Mouse (Mus musculus) midbrain, embryonic 12.5 days (tissue): ENCODE data around the gene Rasgef1b. TPM values are rescaled to one million over a fixed set of nuclear protein-coding genes. Genes with fewer than 3 reads are reported as not detected.

Experiments used
- ATAC-seq: fragments of 200-750 bp; cut with Nextera tagmentation; 2 replicates; pipeline ENCODE4 v1.8.0; 2017; ENCODE audit warnings: low read depth, moderate TSS enrichment, moderate library complexity; ENCODE audit not compliant: low FRiP score
- H3K27ac ChIP-seq: fragments of 300-500 bp; sonication (generic); replicated peaks from 2 replicates; pipeline ENCODE4 v1.5.1; 2016; ENCODE audit warnings: mild to moderate bottlenecking
- H3K27me3 ChIP-seq: fragments of 300-500 bp; sonication (generic); 2 replicates; pipeline ENCODE4 v1.6.1; 2016; ENCODE audit warnings: mild to moderate bottlenecking
- H3K36me3 ChIP-seq: fragments of 300-500 bp; sonication (generic); 2 replicates; pipeline ENCODE4 v1.6.1; 2016
- H3K4me1 ChIP-seq: fragments of 300-500 bp; sonication (generic); 2 replicates; pipeline ENCODE4 v1.6.1; 2016
- H3K4me2 ChIP-seq: fragments of 300-500 bp; sonication (generic); replicated peaks from 2 replicates; pipeline ENCODE4 v1.6.1; 2016; ENCODE audit warnings: mild to moderate bottlenecking, moderate library complexity
- H3K4me3 ChIP-seq: fragments of 300-500 bp; sonication (generic); 2 replicates; pipeline ENCODE4 v1.5.1; 2016; ENCODE audit warnings: mild to moderate bottlenecking
- H3K9ac ChIP-seq: fragments of 300-500 bp; sonication (generic); replicated peaks from 2 replicates; pipeline ENCODE4 v1.6.1; 2016; ENCODE audit warnings: mild to moderate bottlenecking, moderate library complexity
- H3K9me3 ChIP-seq: fragments of 300-500 bp; sonication (generic); 2 replicates; pipeline ENCODE4 v1.6.1; 2016; ENCODE audit warnings: mild to moderate bottlenecking
- WGBS: fragments of 180-500 bp; shearing (Covaris S2); methylation state at CpG from one replicate; pipeline ENCODE4 v1.1.7; 2016; 5-methylcytosine and 5-hydroxymethylcytosine counted together
- polyA plus RNA-seq: library from polyadenylated mRNA; unstranded; fragments of >200 nt; fragmentation: Nextera tagmentation; extraction: Ambion mirVana; gene quantifications from 2 replicates; pipeline ENCODE4 v1.2.1, GENCODE M21; 2016

Gene Rasgef1b
- polyA plus RNA-seq, 1 experiment from 2014 or later, result 41.9 TPM

DNA sequence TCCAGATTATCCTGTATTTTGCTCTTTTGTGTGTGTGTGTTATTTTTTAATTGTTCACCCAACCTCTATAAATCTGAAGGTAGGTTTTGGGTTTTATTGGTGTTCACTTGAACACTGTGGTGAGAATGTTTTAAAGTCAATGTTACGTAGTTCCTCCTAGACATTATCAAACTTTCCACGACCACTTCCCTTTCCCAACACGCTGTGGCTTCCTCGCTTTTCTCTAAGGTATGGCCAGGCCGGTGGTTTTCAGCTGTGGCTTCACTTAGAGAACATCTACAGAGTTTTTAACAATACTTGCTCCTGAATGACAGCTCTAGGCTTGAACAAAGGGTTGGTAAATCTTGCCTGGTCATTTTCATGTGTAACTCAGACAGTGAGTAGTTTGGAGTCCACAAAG, 461.5 kb downstream of the Rasgef1b start:
- ATAC-seq, result no peak
- Histone ChIP-seq H3K4me3 (no peak overlapping the region), H3K9ac (no peak overlapping the region), H3K27ac (no peak overlapping the region), H3K27me3 (no peaks in the 10 kb centered on the region), H3K4me1 (0 out of 2 replicates have a peak, but pooled peaks cover 2% of the 10 kb centered on the region), H3K36me3 (no peaks in the 10 kb centered on the region), H3K9me3 (no peaks in the 10 kb centered on the region), H3K4me2 (no peak overlapping the region)
- WGBS, result 91% methylated on average over 5 of the region's 5 CpGs

DNA sequence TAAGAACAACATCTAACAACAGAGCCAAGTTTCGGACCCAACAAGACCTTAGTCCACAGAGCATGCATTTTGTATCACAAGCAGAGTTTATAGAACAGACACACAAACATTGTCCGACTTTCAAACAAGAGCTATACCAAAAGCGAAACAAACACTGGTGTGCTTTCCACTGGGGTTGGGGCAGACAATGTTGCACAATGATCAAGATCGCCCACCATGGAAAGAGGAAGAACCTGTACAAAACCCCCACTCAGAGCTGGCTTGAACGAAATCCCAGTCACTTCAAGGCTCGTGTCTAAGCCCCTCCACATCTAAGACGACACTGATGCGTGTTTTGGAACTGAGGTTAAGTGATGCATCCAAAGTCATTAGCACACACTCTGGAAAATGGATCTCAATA, 462.6 kb downstream of the Rasgef1b start:
- no peak overlapping the region for H3K4me3 ChIP-seq
- WGBS, result 86% methylated on average over 8 of the region's 8 CpGs
- ATAC-seq, result no peak
- 0 out of 2 replicates have a peak, but pooled peaks cover 4% of the 10 kb centered on the region for H3K4me1 ChIP-seq
- H3K9ac ChIP-seq, result no peak overlapping the region
- no peak overlapping the region for H3K4me2 ChIP-seq
- H3K9me3 ChIP-seq, result no peaks in the 10 kb centered on the region
- H3K27me3 ChIP-seq, result no peaks in the 10 kb centered on the region
- H3K36me3 ChIP-seq, result no peaks in the 10 kb centered on the region
- no peak overlapping the region for H3K27ac ChIP-seq

GRCm38 (mm10) chr5:99262197-99262920, 466.5 kb downstream of the Rasgef1b start:
- Histone ChIP-seq H3K4me2 (no peak overlapping the region), H3K9ac (no peak overlapping the region), H3K27me3 (0 out of 2 replicates have a peak, but pooled peaks cover 5% of the 10 kb centered on the region), H3K9me3 (no peaks in the 10 kb centered on the region), H3K36me3 (no peaks in the 10 kb centered on the region), H3K27ac (no peak overlapping the region), H3K4me3 (no peak overlapping the region), H3K4me1 (0 out of 2 replicates have a peak, but pooled peaks cover 4% of the 10 kb centered on the region)
- WGBS, result 83% methylated on average over 6 of the region's 6 CpGs
- no peak for ATAC-seq

DNA sequence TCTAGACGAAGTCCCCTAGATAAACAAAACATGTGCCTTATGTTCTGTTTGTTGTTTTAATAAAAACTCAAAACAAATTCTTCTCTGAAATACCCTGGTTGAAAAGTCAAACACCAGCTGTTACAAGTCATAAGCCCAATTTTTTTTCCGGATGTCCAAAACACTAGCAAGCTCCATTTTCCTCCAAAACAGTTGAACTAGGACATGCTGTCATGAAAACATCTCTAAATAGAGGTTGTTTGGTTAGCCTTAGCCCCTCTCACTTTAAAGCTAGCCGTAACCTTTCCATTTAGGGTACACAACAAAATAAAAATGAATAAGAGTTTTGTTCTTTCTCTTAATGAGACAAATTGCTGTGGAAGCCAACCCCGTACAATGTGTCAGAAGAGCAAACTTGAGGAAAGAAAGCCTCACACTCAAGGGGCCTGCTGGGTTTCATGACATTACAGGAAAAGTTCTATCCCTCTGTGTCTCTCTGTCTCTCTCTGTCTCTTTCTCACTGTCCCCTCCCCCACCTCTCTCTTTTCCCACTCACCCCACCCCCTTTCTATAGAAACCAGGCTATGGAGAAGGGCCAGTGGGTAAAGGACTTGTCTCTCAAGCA, 467.6 kb downstream of the Rasgef1b start:
- WGBS, result 88% methylated on average over 4 of the region's 4 CpGs

DNA sequence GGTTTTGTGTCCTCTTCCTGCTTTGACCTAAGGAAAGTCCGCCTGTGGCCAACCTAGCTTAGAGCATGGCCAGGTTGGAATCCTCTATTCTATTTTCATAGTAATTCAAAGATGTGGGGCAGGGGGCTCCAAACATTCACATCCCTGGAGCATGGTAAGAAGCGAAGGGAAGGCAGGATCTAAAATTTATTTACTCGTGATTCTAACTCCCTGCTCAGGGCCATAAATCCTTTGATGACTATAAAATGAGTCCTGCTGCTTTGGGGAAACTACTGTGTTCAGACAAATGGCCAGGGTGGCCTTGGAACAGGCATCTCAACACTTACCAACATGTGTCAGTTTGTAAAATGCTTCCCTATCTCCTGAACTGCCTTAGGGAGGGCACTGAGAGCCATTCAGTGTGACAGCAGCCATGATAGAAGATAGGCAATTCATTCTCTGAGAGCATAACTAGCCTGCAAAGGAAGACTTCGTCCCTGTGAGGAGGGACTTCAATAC, 470.8 kb downstream of the Rasgef1b start:
- no peaks in the 10 kb centered on the region for H3K36me3 ChIP-seq
- no peak overlapping the region for H3K4me3 ChIP-seq
- WGBS, result 84% methylated on average over 4 of the region's 4 CpGs
- peaks cover 23% of the 10 kb centered on the region for H3K27me3 ChIP-seq
- H3K4me1 ChIP-seq, result 0 out of 2 replicates have a peak, but pooled peaks cover 7% of the 10 kb centered on the region
- no peak for ATAC-seq
- H3K9me3 ChIP-seq, result no peaks in the 10 kb centered on the region
- H3K4me2 ChIP-seq, result no peak overlapping the region
- H3K27ac ChIP-seq, result no peak overlapping the region
- no peak overlapping the region for H3K9ac ChIP-seq

More for the DNA sequence above, 467.6 kb downstream of the Rasgef1b start:
- Histone ChIP-seq H3K27me3 (0 out of 2 replicates have a peak, but pooled peaks cover 5% of the 10 kb centered on the region), H3K9ac (no peak overlapping the region), H3K4me1 (0 out of 2 replicates have a peak, but pooled peaks cover 4% of the 10 kb centered on the region), H3K4me2 (no peak overlapping the region), H3K9me3 (no peaks in the 10 kb centered on the region), H3K4me3 (no peak overlapping the region), H3K27ac (no peak overlapping the region), H3K36me3 (no peaks in the 10 kb centered on the region)
- no peak for ATAC-seq

DNA sequence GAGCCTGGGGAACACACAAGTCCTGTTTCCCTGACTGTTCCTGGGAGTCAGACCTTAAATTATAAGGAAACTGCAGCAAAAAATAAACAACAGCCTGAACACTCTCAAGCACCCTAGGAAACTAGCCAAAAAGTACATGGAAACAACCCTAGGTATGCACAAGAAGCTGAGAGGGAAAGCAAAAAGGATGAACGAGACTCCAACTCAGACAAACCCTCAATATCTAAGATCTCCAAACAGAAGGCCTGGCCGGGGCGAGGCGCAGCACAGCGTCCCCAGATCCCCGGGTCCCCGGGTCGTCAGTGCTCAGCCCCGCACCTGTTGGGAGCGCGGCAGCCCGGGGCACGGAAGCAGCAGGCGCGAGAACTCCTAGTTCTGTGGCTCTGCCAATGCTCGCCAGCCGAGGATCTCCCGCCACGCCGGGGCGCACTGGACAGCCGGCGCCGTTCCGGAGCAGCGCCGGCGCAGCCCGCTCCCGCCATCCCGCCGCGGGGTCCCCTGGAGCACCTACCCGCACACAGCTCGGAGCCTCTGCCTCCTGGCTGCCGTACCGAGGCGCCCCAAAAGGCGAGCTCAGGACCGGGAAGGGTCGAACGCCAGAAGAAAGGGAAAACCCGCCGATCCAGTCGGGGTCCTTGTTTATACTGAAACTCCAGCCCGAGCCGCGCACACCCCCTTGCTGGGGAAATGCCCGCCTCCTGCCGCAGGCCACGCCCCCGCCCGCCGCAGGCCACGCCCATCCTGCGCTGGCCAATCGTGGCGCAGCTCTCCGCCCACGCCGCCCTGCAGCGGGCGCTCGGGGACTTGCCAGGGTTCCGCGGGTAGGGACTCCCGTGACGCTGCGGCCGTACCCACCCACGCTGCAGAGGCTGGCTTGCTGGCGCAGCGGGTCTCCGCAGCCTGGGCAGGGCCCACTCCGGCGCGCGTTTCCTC, 476.4 kb downstream of the Rasgef1b start:
- Histone ChIP-seq H3K9ac (peak overlapping the region; percentile 73), H3K4me3 (peak overlapping the region; percentile 62), H3K27me3 (peaks cover 35% of the 10 kb centered on the region), H3K36me3 (no peaks in the 10 kb centered on the region), H3K4me1 (peaks cover 35% of the 10 kb centered on the region), H3K4me2 (peak overlapping the region; percentile 78), H3K9me3 (no peaks in the 10 kb centered on the region), H3K27ac (peak overlapping the region; percentile 71)
- peak; percentile 92 for ATAC-seq
- WGBS, result 1% methylated on average over 68 of the region's 78 CpGs

- WGBS, result 5% methylated on average over 34 of the region's 34 CpGs
- peak overlapping the region; percentile 62 for H3K4me3 ChIP-seq
- H3K9ac ChIP-seq, result peak overlapping the region; percentile 73
- H3K36me3 ChIP-seq, result no peaks in the 10 kb centered on the region
- peak overlapping the region; percentile 71 for H3K27ac ChIP-seq
- ATAC-seq, result peak; percentile 20
- peaks cover 35% of the 10 kb centered on the region for H3K27me3 ChIP-seq
- peak overlapping the region; percentile 78 for H3K4me2 ChIP-seq
- no peaks in the 10 kb centered on the region for H3K9me3 ChIP-seq
- H3K4me1 ChIP-seq, result peaks cover 44% of the 10 kb centered on the region
Measured at GRCm38 (mm10) chr5:99251379-99252202, 477.3 kb downstream of the Rasgef1b start.

DNA sequence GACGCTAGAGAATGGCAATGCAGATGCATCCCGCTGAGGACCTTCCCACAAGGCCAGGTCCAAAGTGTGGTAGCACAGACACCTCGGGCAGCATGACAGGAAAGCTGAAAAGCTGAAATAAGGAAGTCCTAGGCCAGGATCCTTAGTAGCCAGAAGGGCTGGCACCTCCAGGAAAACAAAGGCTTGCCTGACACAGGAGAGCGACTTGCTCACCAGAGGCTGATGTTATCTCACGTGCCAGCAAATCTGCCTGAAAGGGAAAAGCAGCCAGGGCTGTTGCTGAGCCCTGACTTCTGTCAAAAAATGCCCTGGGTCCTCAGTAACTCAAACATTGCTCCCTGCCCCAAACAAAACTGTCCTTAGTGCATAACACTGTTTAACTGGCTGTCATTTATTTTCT, 478.0 kb downstream of the Rasgef1b start:
- H3K9me3 ChIP-seq, result no peaks in the 10 kb centered on the region
- H3K4me1 ChIP-seq, result peaks cover 52% of the 10 kb centered on the region
- no peaks in the 10 kb centered on the region for H3K36me3 ChIP-seq
- peak overlapping the region; percentile 52 for H3K27ac ChIP-seq
- no peak for ATAC-seq
- peaks cover 35% of the 10 kb centered on the region for H3K27me3 ChIP-seq
- peak overlapping the region; percentile 78 for H3K4me2 ChIP-seq
- peak overlapping the region; percentile 62 for H3K4me3 ChIP-seq
- WGBS, result 27% methylated on average over 5 of the region's 5 CpGs
- peak overlapping the region; percentile 73 for H3K9ac ChIP-seq

DNA sequence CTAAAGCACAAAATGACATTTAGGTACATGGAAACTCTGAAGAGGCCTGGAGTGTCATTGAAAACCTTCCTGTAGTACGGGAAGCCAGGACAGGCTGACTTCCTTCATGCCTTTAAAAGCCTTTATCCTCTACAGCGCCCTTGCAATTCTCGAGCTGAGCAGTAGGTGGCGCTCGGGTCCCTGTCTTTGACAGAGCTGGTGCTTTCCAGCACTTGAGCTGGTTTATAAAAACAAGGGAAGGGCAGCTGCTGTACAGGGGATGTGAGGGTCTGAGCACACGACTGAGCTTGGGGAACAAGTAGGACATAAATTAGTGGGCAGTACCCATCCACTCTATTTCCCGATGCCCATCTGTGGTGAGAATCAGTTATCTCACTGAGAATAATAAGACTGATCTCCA, 480.4 kb downstream of the Rasgef1b start:
- Histone ChIP-seq H3K4me3 (0 out of 2 replicates have a peak overlapping the region, but pooled peaks have one; percentile 14), H3K4me2 (peak overlapping the region; percentile 29), H3K27me3 (peaks cover 18% of the 10 kb centered on the region), H3K9ac (peak overlapping the region; percentile 43; the same call in 1 of the 2 replicates), H3K27ac (peak overlapping the region; percentile 67), H3K36me3 (no peaks in the 10 kb centered on the region), H3K4me1 (peaks cover 52% of the 10 kb centered on the region), H3K9me3 (no peaks in the 10 kb centered on the region)
- peak; percentile 43; the same call in 1 of the 2 replicates for ATAC-seq
- WGBS, result 2% methylated on average over 7 of the region's 7 CpGs

- Histone ChIP-seq H3K27ac (no peak overlapping the region), H3K9ac (no peak overlapping the region), H3K27me3 (peaks cover 17% of the 10 kb centered on the region), H3K4me2 (0 out of 2 replicates have a peak overlapping the region, but pooled peaks have one; percentile 29), H3K4me3 (no peak overlapping the region), H3K4me1 (peaks cover 47% of the 10 kb centered on the region), H3K36me3 (no peaks in the 10 kb centered on the region), H3K9me3 (no peaks in the 10 kb centered on the region)
- ATAC-seq, result no peak
- WGBS, result 91% methylated on average over 6 of the region's 6 CpGs
Measured at GRCm38 (mm10) chr5:99247915-99248314, 480.9 kb downstream of the Rasgef1b start.

DNA sequence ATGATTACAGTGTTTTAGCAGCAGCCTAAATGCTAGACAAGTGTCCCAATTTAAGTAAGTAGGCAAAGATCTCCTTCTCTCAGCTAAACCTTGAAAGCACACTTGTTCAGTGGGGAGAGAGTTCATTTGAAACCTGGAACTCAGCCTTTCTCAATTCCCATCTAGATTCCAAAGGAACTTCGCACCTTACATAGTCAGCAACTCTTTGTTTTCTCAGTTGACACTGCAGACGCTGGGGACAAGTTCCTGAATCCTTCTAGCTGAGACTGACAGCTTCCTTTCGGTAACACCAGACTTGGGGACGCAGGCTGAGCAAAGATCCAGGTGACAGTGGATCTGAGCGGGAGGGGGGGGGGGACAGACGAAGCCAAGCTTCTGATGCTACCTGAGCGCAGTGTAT, 481.4 kb downstream of the Rasgef1b start:
- WGBS, result 75% methylated on average over 7 of the region's 7 CpGs

More for the DNA sequence above, 481.4 kb downstream of the Rasgef1b start:
- H3K27ac ChIP-seq, result peak overlapping the region; percentile 57
- no peaks in the 10 kb centered on the region for H3K9me3 ChIP-seq
- H3K4me1 ChIP-seq, result peaks cover 47% of the 10 kb centered on the region
- ATAC-seq, result no peak
- H3K4me3 ChIP-seq, result no peak overlapping the region
- H3K36me3 ChIP-seq, result no peaks in the 10 kb centered on the region
- peaks cover 17% of the 10 kb centered on the region for H3K27me3 ChIP-seq
- no peak overlapping the region for H3K9ac ChIP-seq
- H3K4me2 ChIP-seq, result peak overlapping the region; percentile 29
